Mouse (Mus musculus) liver, postnatal 0 days (tissue): ENCODE measurements around the gene B3gnt7.

ENCODE experiments used
- CTCF ChIP-seq: sonication (generic); IDR thresholded peaks from 2 replicates; pipeline ENCODE4 v1.5.1; 2016; ENCODE audit warnings: antibody characterized with exemption, low read depth
- EP300 ChIP-seq: IDR thresholded peaks from 2 replicates; pipeline ENCODE4 v1.6.1; 2016; ENCODE audit warnings: antibody characterized with exemption, low read depth, mild to moderate bottlenecking

GRCm38 (mm10) chr1:86269190-86269508, 33.5 kb upstream of the B3gnt7 start:
- TF ChIP-seq CTCF = no peak
- TF ChIP-seq EP300 = no peak
